Mouse (Mus musculus): ENCODE results near the gene Tinf2.

Tinf2 gene

GRCm38 (mm10) chr14:55681160-55682117 is at the start of gene Tinf2:
Tinf2 (minus strand) TSS chr14:55681820.
- peak; percentile 97 for DNase-seq (ENCODE audit: low spot score)

- no peak for DNase-seq (ENCODE audit: low spot score)
Measured at GRCm38 (mm10) chr14:55730531-55731032, 49.0 kb upstream of the Tinf2 start.

- no peak for DNase-seq (ENCODE audit: low spot score)
Measured at GRCm38 (mm10) chr14:55730116-55730515, 48.5 kb upstream of the Tinf2 start.

- no peak for DNase-seq (ENCODE audit: low spot score)
Measured at GRCm38 (mm10) chr14:55727889-55728685, 46.5 kb upstream of the Tinf2 start.

- no peak for DNase-seq (ENCODE audit: low spot score)
Measured at GRCm38 (mm10) chr14:55726261-55726660, 44.6 kb upstream of the Tinf2 start.

- DNase-seq (ENCODE audit: low spot score): no peak
Measured at GRCm38 (mm10) chr14:55724411-55724871, 42.8 kb upstream of the Tinf2 start.

GRCm38 (mm10) chr14:55723433-55723832 is 41.8 kb upstream of the Tinf2 start:
- no peak for DNase-seq (ENCODE audit: low spot score)

GRCm38 (mm10) chr14:55722438-55722945 is 40.9 kb upstream of the Tinf2 start:
- DNase-seq (ENCODE audit: low spot score): no peak

GRCm38 (mm10) chr14:55721700-55722437 is 40.2 kb upstream of the Tinf2 start, which contains the start of gene Rabggta:
Rabggta (minus strand) TSS chr14:55722263.
- peak; percentile 95 for DNase-seq (ENCODE audit: low spot score)

- no peak for DNase-seq (ENCODE audit: low spot score)
Measured at GRCm38 (mm10) chr14:55721076-55721475, 39.5 kb upstream of the Tinf2 start.

GRCm38 (mm10) chr14:55720666-55721065 is 39.0 kb upstream of the Tinf2 start:
- DNase-seq (ENCODE audit: low spot score): no peak

GRCm38 (mm10) chr14:55719737-55720136 is 38.1 kb upstream of the Tinf2 start:
- no peak for DNase-seq (ENCODE audit: low spot score)

- DNase-seq (ENCODE audit: low spot score): no peak
Measured at GRCm38 (mm10) chr14:55716884-55717283, 35.3 kb upstream of the Tinf2 start.

- no peak for DNase-seq (ENCODE audit: low spot score)
Measured at GRCm38 (mm10) chr14:55716271-55716670, 34.7 kb upstream of the Tinf2 start.

- DNase-seq (ENCODE audit: low spot score): peak; percentile 18
Measured at GRCm38 (mm10) chr14:55714893-55715292, 33.3 kb upstream of the Tinf2 start.

- DNase-seq (ENCODE audit: low spot score): no peak
Measured at GRCm38 (mm10) chr14:55713729-55714122, 32.1 kb upstream of the Tinf2 start, which contains the start of gene Tgm1. Tgm1 (minus strand) TSS chr14:55713926.

GRCm38 (mm10) chr14:55713007-55713728 is 31.5 kb upstream of the Tinf2 start:
- DNase-seq (ENCODE audit: low spot score): peak; percentile 44

GRCm38 (mm10) chr14:55711786-55712185 is 30.2 kb upstream of the Tinf2 start:
- DNase-seq (ENCODE audit: low spot score): no peak

- no peak for DNase-seq (ENCODE audit: low spot score)
Measured at GRCm38 (mm10) chr14:55709509-55709908, 27.9 kb upstream of the Tinf2 start.

GRCm38 (mm10) chr14:55707397-55707796 is 25.8 kb upstream of the Tinf2 start:
- DNase-seq (ENCODE audit: low spot score): no peak

All from embryo, embryonic 10.5 days (tissue).